Mouse (Mus musculus) lung, postnatal 0 days (tissue): ENCODE measurements at regions not wholly inside any gene's neighbourhood (a gene's known extent, or its start where the extent isn't known, plus 50 kb on each side); places are given as distances from the start of the nearest gene placed in this dataset.

ENCODE experiments used
- ATAC-seq: fragments of 200-750 bp; cut with Nextera tagmentation; 2 replicates; pipeline ENCODE4 v1.8.0; 2017; ENCODE audit warnings: moderate library complexity
- DNase-seq: peaks from one replicate; pipeline ENCODE4 v3.0.0-alpha.2; 2016; ENCODE audit warnings: low spot score
- H3K27ac ChIP-seq: fragments of 300-500 bp; sonication (generic); 2 replicates; pipeline ENCODE4 v1.5.1; 2014; ENCODE audit warnings: antibody characterized with exemption, mild to moderate bottlenecking, low read length, mixed read lengths
- H3K27me3 ChIP-seq: fragments of 300-500 bp; sonication (generic); replicated peaks from 2 replicates; pipeline ENCODE4 v1.6.1; 2014; ENCODE audit warnings: low read length, mixed read lengths; ENCODE audit not compliant: insufficient read depth
- H3K36me3 ChIP-seq: fragments of 300-500 bp; sonication (generic); 2 replicates; pipeline ENCODE4 v1.6.1; 2014; ENCODE audit warnings: low read length, mixed read lengths; ENCODE audit not compliant: insufficient read depth
- H3K4me1 ChIP-seq: fragments of 300-500 bp; sonication (generic); 2 replicates; pipeline ENCODE4 v1.6.1; 2014; ENCODE audit warnings: antibody characterized with exemption, low read depth, low read length, mixed read lengths; ENCODE audit not compliant: insufficient read depth
- H3K4me2 ChIP-seq: fragments of 300-500 bp; sonication (generic); replicated peaks from 2 replicates; pipeline ENCODE4 v1.6.1; 2014; ENCODE audit warnings: low read depth, mild to moderate bottlenecking, low read length, moderate library complexity, mixed read lengths
- H3K4me3 ChIP-seq: fragments of 300-500 bp; sonication (generic); 2 replicates; pipeline ENCODE4 v1.5.1; 2014; ENCODE audit warnings: low read depth, low read length
- H3K9ac ChIP-seq: fragments of 300-500 bp; sonication (generic); replicated peaks from 2 replicates; pipeline ENCODE4 v1.6.1; 2014; ENCODE audit warnings: low read depth, mild to moderate bottlenecking
- H3K9me3 ChIP-seq: fragments of 300-500 bp; sonication (generic); 2 replicates; pipeline ENCODE4 v1.6.1; 2016; ENCODE audit warnings: low read length, mixed read lengths
- CTCF ChIP-seq: IDR thresholded peaks from 2 replicates; pipeline ENCODE4 v1.5.1; 2016; ENCODE audit warnings: antibody characterized with exemption, mild to moderate bottlenecking
- EP300 ChIP-seq: IDR thresholded peaks from 2 replicates; pipeline ENCODE4 v1.6.1; 2016; ENCODE audit warnings: antibody characterized with exemption, mild to moderate bottlenecking, control low read depth
- WGBS: fragments of 180-500 bp; shearing (Covaris S2); extraction: QIAGEN DNeasy Blood & Tissue Kit; methylation state at CpG from one replicate; pipeline ENCODE4 v1.1.7; 2014; 5-methylcytosine and 5-hydroxymethylcytosine counted together

DNA sequence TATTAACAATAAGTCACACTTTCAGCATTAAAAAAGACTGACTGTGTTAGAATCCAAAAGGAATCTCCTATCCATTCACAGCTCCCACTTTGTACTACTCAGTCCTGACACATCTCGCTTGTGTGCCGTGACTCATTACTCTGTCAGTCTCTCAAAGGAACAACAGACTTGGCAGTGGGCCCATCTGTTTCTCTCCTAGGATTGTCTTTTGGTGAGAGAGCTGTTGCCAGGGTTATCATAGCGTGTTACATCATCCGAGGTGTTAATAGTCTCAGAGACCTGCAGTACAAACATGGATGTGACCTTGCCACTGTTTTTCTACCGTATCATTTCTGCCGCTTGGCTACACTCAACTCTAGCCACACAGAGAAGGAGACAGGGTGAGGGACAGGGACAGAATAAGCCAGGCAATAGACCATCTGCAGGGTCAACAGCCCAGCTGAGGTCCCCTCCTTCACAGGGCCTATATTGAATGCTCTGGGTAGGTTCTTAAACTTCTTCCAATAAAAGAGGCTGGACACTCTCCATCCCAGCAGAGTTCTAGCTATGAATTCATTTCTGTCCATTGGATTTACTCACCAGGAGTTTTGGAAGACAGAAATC, 227.2 kb upstream of the Prdm1 start:
- Histone ChIP-seq H3K36me3 (no peaks in the 10 kb centered on the region), H3K4me1 (no peaks in the 10 kb centered on the region), H3K27ac (no peak overlapping the region), H3K4me3 (no peak overlapping the region), H3K27me3 (no peaks in the 10 kb centered on the region), H3K4me2 (no peak overlapping the region), H3K9ac (no peak overlapping the region), H3K9me3 (no peaks in the 10 kb centered on the region)
- ATAC-seq (no peak; the same call in 1 of the 2 replicates), DNase-seq (peak; percentile 23)
- whole genome bisulfite sequencing, result 45% methylated on average over 6 of the region's 6 CpGs
- no peak for TF ChIP-seq CTCF
- no peak for TF ChIP-seq EP300

GRCm38 (mm10) chr10:44754930-44755329, 226.6 kb upstream of the Prdm1 start:
- Histone ChIP-seq H3K9ac (no peak overlapping the region), H3K36me3 (no peaks in the 10 kb centered on the region), H3K9me3 (no peaks in the 10 kb centered on the region), H3K27me3 (no peaks in the 10 kb centered on the region), H3K4me2 (no peak overlapping the region), H3K27ac (no peak overlapping the region), H3K4me3 (no peak overlapping the region), H3K4me1 (no peaks in the 10 kb centered on the region)
- DNase-seq, result no peak
- WGBS, result 64% methylated on average over 4 of the region's 4 CpGs
- TF ChIP-seq EP300 (no peak), CTCF (no peak)
- ATAC-seq, result no peak

DNA sequence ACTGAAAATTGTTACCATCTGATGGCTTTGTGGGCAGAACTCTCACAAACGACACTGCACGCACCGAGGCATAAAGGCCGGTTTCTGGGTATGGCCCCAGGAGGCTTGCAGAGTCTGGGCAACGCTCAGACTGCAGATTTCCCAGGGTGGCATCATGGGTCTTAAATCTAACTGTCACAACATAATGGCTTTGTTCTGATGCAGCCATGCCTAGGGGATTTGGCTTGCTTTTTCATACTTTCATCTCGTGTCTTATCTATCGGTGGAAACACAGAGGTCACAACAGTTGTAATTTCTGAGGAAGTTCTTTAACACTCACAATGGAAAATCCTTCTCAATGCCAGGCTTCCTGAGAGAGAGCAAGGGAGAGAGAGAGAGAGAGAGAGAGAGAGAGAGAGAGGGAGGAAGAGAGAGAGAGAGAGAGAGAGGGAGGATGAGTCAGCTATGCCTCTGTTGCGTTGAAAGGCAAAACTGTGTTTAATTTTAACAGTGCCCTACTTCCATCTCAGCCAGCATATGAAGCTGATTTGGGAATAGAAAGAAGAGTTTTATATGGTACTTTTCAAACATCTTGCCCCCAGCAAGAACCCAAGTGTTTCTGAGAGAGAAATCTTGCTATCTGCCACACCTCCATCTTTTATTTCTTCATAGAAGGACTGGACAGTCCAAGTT, 224.6 kb upstream of the Prdm1 start:
- ATAC-seq, result no peak
- H3K36me3 ChIP-seq, result no peaks in the 10 kb centered on the region

DNA sequence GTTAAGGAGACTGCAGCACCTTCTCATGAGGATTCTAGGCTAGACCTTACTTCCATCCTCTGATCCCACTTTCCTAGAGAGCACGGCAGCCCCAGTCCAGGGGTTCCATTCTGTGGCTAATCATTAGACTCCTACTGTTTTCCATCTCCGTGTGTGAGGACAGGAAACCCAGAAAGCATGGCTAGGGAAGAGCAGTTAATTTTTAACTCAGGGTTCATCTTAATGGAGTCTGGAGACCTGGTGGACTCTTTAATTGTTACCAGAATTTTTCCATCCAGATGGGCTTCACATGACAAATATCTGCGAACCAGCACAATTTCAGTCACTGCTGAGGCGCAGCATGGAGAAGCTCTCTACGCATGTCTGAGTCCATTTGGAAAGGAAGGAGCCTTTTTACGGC, 222.8 kb upstream of the Prdm1 start:
- 83% methylated on average over 6 of the region's 6 CpGs for WGBS
- H3K27ac ChIP-seq, result no peak overlapping the region
- H3K36me3 ChIP-seq, result no peaks in the 10 kb centered on the region
- H3K4me3 ChIP-seq, result no peak overlapping the region
- TF ChIP-seq CTCF (no peak), EP300 (no peak)
- no peak for DNase-seq
- no peak overlapping the region for H3K9ac ChIP-seq
- no peaks in the 10 kb centered on the region for H3K27me3 ChIP-seq
- no peak overlapping the region for H3K4me2 ChIP-seq
- ATAC-seq, result no peak
- H3K9me3 ChIP-seq, result no peaks in the 10 kb centered on the region
- H3K4me1 ChIP-seq, result no peaks in the 10 kb centered on the region

More for the DNA sequence above, 224.6 kb upstream of the Prdm1 start:
- no peaks in the 10 kb centered on the region for H3K9me3 ChIP-seq
- no peak for DNase-seq
- H3K4me3 ChIP-seq, result no peak overlapping the region
- 66% methylated on average over 8 of the region's 8 CpGs for WGBS
- no peak overlapping the region for H3K9ac ChIP-seq
- TF ChIP-seq EP300 (no peak), CTCF (no peak)
- H3K4me1 ChIP-seq, result no peaks in the 10 kb centered on the region
- H3K27ac ChIP-seq, result no peak overlapping the region
- no peak overlapping the region for H3K4me2 ChIP-seq
- H3K27me3 ChIP-seq, result no peaks in the 10 kb centered on the region

GRCm38 (mm10) chr10:44749206-44749605, 220.9 kb upstream of the Prdm1 start:
- no peak for TF ChIP-seq CTCF
- TF ChIP-seq EP300, result no peak
- H3K9me3 ChIP-seq, result no peaks in the 10 kb centered on the region
- H3K4me3 ChIP-seq, result no peak overlapping the region
- no peaks in the 10 kb centered on the region for H3K36me3 ChIP-seq
- no peak for DNase-seq
- ATAC-seq, result no peak
- H3K27me3 ChIP-seq, result no peaks in the 10 kb centered on the region
- no peaks in the 10 kb centered on the region for H3K4me1 ChIP-seq
- no peak overlapping the region for H3K27ac ChIP-seq
- no peak overlapping the region for H3K9ac ChIP-seq
- WGBS, result 45% methylated on average over 4 of the region's 4 CpGs
- no peak overlapping the region for H3K4me2 ChIP-seq

DNA sequence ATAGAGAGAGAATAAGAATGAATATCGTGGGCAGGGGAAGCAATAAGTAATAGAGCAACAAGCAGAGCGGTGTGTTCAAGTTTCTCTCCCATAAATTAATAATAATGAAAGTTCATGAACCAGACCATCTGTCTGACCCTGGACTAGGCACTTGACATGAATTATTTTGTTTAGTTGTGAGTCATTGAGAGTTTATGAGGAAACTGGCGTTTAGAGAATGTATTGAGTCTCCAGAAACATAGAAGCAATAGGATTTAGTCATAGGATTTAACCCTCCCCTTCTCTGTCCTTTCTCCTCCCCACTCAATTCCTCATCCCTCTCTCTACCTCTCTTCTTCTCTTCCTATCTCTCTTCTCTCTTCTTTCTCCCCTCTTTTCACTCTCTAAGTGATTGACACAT, 219.1 kb upstream of the Prdm1 start:
- no peak overlapping the region for H3K4me3 ChIP-seq
- H3K27me3 ChIP-seq, result no peaks in the 10 kb centered on the region
- TF ChIP-seq EP300, result no peak
- no peak for TF ChIP-seq CTCF
- no peak overlapping the region for H3K9ac ChIP-seq
- no peak for ATAC-seq
- no peaks in the 10 kb centered on the region for H3K36me3 ChIP-seq
- no peak overlapping the region for H3K27ac ChIP-seq
- H3K9me3 ChIP-seq, result no peaks in the 10 kb centered on the region
- 65% methylated on average over 3 of the region's 3 CpGs for WGBS
- H3K4me2 ChIP-seq, result no peak overlapping the region
- DNase-seq, result no peak
- H3K4me1 ChIP-seq, result no peaks in the 10 kb centered on the region
